Mouse (Mus musculus): ENCODE measurements around the gene Cyp4f40. TPM values are rescaled to one million over a fixed set of nuclear protein-coding genes. Genes with fewer than 3 reads are reported as not detected.
"Not testable (repeated sequence)": the region's sequence is repeated elsewhere in the genome, so short reads cannot be mapped to it uniquely, and the experiment has no call there.

Cyp4f40 gene
- polyA plus RNA-seq, 1 experiment from 2014 or later: not detected

DNA sequence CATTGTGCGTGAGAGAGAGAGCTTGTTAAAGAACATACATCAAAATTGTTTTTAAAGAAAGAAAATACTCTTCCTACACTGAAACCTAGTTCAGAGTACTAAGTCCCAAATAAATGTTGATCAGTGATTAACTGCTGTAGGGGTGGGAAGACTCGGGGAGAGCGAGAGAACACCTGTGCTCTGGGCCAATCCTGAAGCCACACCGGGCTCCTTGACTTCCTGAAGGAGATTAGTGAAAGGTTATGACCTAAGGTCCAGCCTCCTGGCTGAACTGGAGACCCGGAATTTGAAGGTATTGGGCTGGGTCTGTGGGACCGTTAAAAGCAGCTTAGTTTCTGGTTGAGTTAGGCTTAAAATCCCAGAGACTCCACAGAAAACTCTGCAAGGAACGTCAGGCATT, 64.1 kb downstream of the Cyp4f40 start:
- ATAC-seq: no peak
- WGBS: 70% methylated on average over 7 of the region's 7 CpGs
- Histone ChIP-seq H3K4me3 (no peak overlapping the region), H3K9ac (no peak overlapping the region), H3K27me3 (no peaks in the 10 kb centered on the region), H3K36me3 (ENCODE audit: poor library complexity, severe bottlenecking) (no peaks in the 10 kb centered on the region), H3K9me3 (replicated peaks) (peaks cover 6% of the 10 kb centered on the region; the same call in 1 of the 2 replicates), H3K4me2 (no peak overlapping the region), H3K27ac (no peak overlapping the region), H3K4me1 (no peaks in the 10 kb centered on the region)

DNA sequence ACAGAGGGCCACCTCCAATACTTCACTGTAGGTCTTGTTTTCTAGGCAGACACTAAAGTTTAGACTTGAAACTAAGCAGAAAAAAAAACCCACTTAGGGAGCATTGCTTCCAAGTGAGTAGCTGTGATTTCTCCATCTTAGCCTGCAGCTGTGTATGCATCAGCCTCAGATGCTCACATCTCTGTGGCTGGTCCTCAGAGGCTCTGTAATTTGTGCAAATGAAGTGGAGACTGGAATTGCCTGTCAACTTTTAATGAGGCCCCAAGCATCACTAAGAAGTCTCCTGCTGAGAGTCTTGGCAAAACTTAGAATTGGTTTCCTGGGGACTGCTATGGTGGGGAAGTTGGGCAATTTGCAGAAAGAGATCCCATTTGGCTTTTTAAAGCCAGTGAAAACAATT, 67.7 kb downstream of the Cyp4f40 start:
- not testable (repeated sequence) for H3K36me3 ChIP-seq (ENCODE audit: poor library complexity, severe bottlenecking); H3K4me1 ChIP-seq; H3K9me3 ChIP-seq (replicated peaks); H3K4me3 ChIP-seq; H3K9ac ChIP-seq; H3K27ac ChIP-seq; H3K27me3 ChIP-seq; H3K4me2 ChIP-seq; ATAC-seq

Other genes with a start within 250 kb of the Cyp4f40 start
- not detected in 2 replicates for gene Pglyrp2, start 234.7 kb upstream of the Cyp4f40 start, polyA plus RNA-seq (2015; fragmentation: Nextera tagmentation; extraction: Ambion mirVana)
- 0.17 and 0.35 TPM in 2 replicates for gene Cyp4f39, start 206.2 kb upstream of the Cyp4f40 start, polyA plus RNA-seq (2015; fragmentation: Nextera tagmentation; extraction: Ambion mirVana)
- gene Cyp4f17, start 152.8 kb upstream of the Cyp4f40 start, polyA plus RNA-seq (2015; fragmentation: Nextera tagmentation; extraction: Ambion mirVana): 7.0 and 7.8 TPM in 2 replicates
- 21.1 and 21.4 TPM in 2 replicates for gene Cyp4f16, start 122.3 kb upstream of the Cyp4f40 start, polyA plus RNA-seq (2015; fragmentation: Nextera tagmentation; extraction: Ambion mirVana)
- gene Cyp4f37, start 37.6 kb upstream of the Cyp4f40 start, polyA plus RNA-seq (2015; fragmentation: Nextera tagmentation; extraction: Ambion mirVana): 0.64 TPM in 1 of 2 replicates, not detected in the other
- 0.84 and 1.4 TPM in 2 replicates for gene Cyp4f15, start 26.7 kb downstream of the Cyp4f40 start, polyA plus RNA-seq (2015; fragmentation: Nextera tagmentation; extraction: Ambion mirVana)
- 42.7 and 53.4 TPM in 2 replicates for gene Zfp871, start 129.4 kb downstream of the Cyp4f40 start, polyA plus RNA-seq (2015; fragmentation: Nextera tagmentation; extraction: Ambion mirVana)
- 38.7 and 42.4 TPM in 2 replicates for gene Zfp811, start 151.0 kb downstream of the Cyp4f40 start, polyA plus RNA-seq (2015; fragmentation: Nextera tagmentation; extraction: Ambion mirVana)
- 19.0 and 19.2 TPM in 2 replicates for gene Zfp799, start 171.4 kb downstream of the Cyp4f40 start, polyA plus RNA-seq (2015; fragmentation: Nextera tagmentation; extraction: Ambion mirVana)
- gene Zfp870, start 232.7 kb downstream of the Cyp4f40 start, polyA plus RNA-seq (2015; fragmentation: Nextera tagmentation; extraction: Ambion mirVana): 6.1 and 7.8 TPM in 2 replicates